ENCODE assay signal across 16 mouse cellular contexts in genomic region chr4:154655134-154655910, GRCm38 (mm10). TPM values are rescaled to one million over a fixed set of nuclear protein-coding genes. Genes with fewer than 3 reads are reported as not detected.
DNase-seq lines count a peak whose midpoint lies in the region; ATAC-seq and TF ChIP-seq lines count a peak whose summit lies in the region.
"Had no signal": no experiment of that assay in that cellular context is flagged by ENCODE, and none has a peak within 500 bp of the region (broad histone marks: within the 10 kb centered on the region; RNA-seq: fewer than 3 reads in every experiment).

No protein-coding gene starts in this region.

- no peaks in the 10 kb centered on the region for H3K9me3 ChIP-seq in limb, embryonic 10.5 days (replicated peaks)
- H3K9me3 ChIP-seq: embryonic facial prominence, embryonic 13.5 days; midbrain, embryonic 15.5 days; stomach, embryonic 15.5 days had no signal

- peak overlapping the region; percentile 59 for H3K27ac ChIP-seq in limb, embryonic 10.5 days
- H3K27ac ChIP-seq: embryonic facial prominence, embryonic 13.5 days; left cerebral cortex, adult 2 months; liver, embryonic 14.5 days; midbrain, embryonic 15.5 days; stomach, embryonic 15.5 days had no signal

- TF ChIP-seq POLR2A in brain, embryonic 14.5 days (IDR thresholded peaks at IDR 0.05; ENCODE audit: borderline replicate concordance, extremely low read depth, insufficient read depth, insufficient read length, poor library complexity, severe bottlenecking): no peak

- no peaks in the 10 kb centered on the region for H3K36me3 ChIP-seq in limb, embryonic 10.5 days
- H3K36me3 ChIP-seq: embryonic facial prominence, embryonic 13.5 days; midbrain, embryonic 15.5 days; stomach, embryonic 15.5 days had no signal

- intact Hi-C loops in left cerebral cortex, postnatal 4 days (cut with DNase I): no loop called here

- no peaks in the 10 kb centered on the region for H3K27me3 ChIP-seq in limb, embryonic 10.5 days (ENCODE audit: low read depth, poor library complexity, severe bottlenecking)
- H3K27me3 ChIP-seq: embryonic facial prominence, embryonic 13.5 days; stomach, embryonic 15.5 days had no signal

- no peak for TF ChIP-seq CTCF in brain, embryonic 14.5 days (IDR thresholded peaks at IDR 0.05; ENCODE audit: borderline replicate concordance, extremely low read depth, insufficient read depth, insufficient read length)

- peaks cover 64% of the 10 kb centered on the region for H3K4me1 ChIP-seq in limb, embryonic 10.5 days
- H3K4me1 ChIP-seq: midbrain, embryonic 15.5 days; stomach, embryonic 15.5 days had no signal

- WGBS in limb, embryonic 10.5 days: 81% methylated on average over 15 of the region's 15 CpGs

- peak; percentile 23; the same call in 1 of the 2 replicates for ATAC-seq in frontal cortex, adult (ENCODE audit: low TSS enrichment)
- ATAC-seq: activated CD4-positive, CD25-positive, alpha-beta regulatory T cell, adult 4 months; midbrain, embryonic 15.5 days had no signal

- H3K4me3 ChIP-seq in limb, embryonic 10.5 days: no peak overlapping the region
- H3K4me3 ChIP-seq: embryonic facial prominence, embryonic 13.5 days; left cerebral cortex, adult 2 months; midbrain, embryonic 15.5 days; stomach, embryonic 15.5 days had no signal

- DNase-seq in frontal cortex, postnatal 14 days (ENCODE audit: low spot score in 2 of 2): no peak
- peak; percentile 50 for DNase-seq in left cerebral cortex, postnatal 4 days
- DNase-seq in left cerebral cortex, adult 18-20 months (ENCODE audit: low spot score in 2 of 2): no peak
- peak; percentile 35 for DNase-seq in brain, embryonic 14.5 days (ENCODE audit: low read depth)
- DNase-seq in limb, embryonic 10.5 days (ENCODE audit: low spot score): no peak
- no peak for DNase-seq in thymus, postnatal 25 days
- DNase-seq in ovary, postnatal 10 days (ENCODE audit: low spot score): no peak

RNA-seq across cellular contexts. Expression of gene Actrt2, which starts 12.3 kb away (rescaled TPM):
- total RNA-seq in left cerebral cortex, postnatal 4 days (2021): not detected
- not detected for total RNA-seq in left cerebral cortex, adult 18-20 months (2021)
- not detected in 2 replicates for polyA plus RNA-seq in brain, embryonic 14.5 days (2012; rRNA removed)
- polyA plus RNA-seq in limb, embryonic 10.5 days (2016; fragmentation: Nextera tagmentation; extraction: Ambion mirVana): not detected in 2 replicates
- total RNA-seq: gastrocnemius, postnatal 36 days; left cerebral cortex, adult 2 months had no signal
- polyA plus RNA-seq: activated CD4-positive, CD25-positive, alpha-beta regulatory T cell, adult 4 months; cerebellum, adult 2 months; embryonic facial prominence, embryonic 13.5 days; liver, embryonic 14.5 days; midbrain, embryonic 15.5 days; stomach, embryonic 15.5 days had no signal

RNA-seq across cellular contexts. Expression of gene Prdm16, which starts 18.6 kb away (rescaled TPM):
- total RNA-seq in left cerebral cortex, postnatal 4 days (2021): 1 to 10 TPM; 9.1 to 9.9 TPM
- 1 to 10 TPM; 8.3 to 8.8 TPM for total RNA-seq in left cerebral cortex, adult 18-20 months (2021)
- 8.9 and 10.8 TPM in 2 replicates for polyA plus RNA-seq in brain, embryonic 14.5 days (2012; rRNA removed)
- polyA plus RNA-seq in limb, embryonic 10.5 days (2016; fragmentation: Nextera tagmentation; extraction: Ambion mirVana): 67.4 and 93.9 TPM in 2 replicates

Comparison
In these comparisons a context has a peak if more than half of its experiments do, and no peak if none do; other contexts are left out.
1. DNase-seq: peak in left cerebral cortex, postnatal 4 days (single experiment) and brain, embryonic 14.5 days (single experiment); none in frontal cortex, postnatal 14 days (0 of 2), left cerebral cortex, adult 18-20 months (0 of 2), limb, embryonic 10.5 days (single experiment), thymus, postnatal 25 days (single experiment) and ovary, postnatal 10 days (single experiment).